Mouse (Mus musculus) megakaryocyte, embryonic 14.5 days (primary cell): Measurements from ENCODE around the gene Poc5.

Experiments
- FLI1 ChIP-seq: IDR thresholded peaks from 2 replicates; pipeline ENCODE4 v1.6.1; 2012; ENCODE audit warnings: low read length, inconsistent platforms, mixed read lengths
- GATA1 ChIP-seq: IDR thresholded peaks from 3 replicates; pipeline ENCODE4 v1.6.1; 2012; ENCODE audit warnings: mixed read lengths, low read length, inconsistent platforms, borderline replicate concordance

- no peak for TF ChIP-seq GATA1
- no peak for TF ChIP-seq FLI1
Measured at GRCm38 (mm10) chr13:96451386-96452140, 63.5 kb downstream of the Poc5 start.
